Mouse (Mus musculus): ENCODE measurements around the gene Iqce. TPM values are rescaled to one million over a fixed set of nuclear protein-coding genes. Genes with fewer than 3 reads are reported as not detected.

Gene Iqce
- polyA plus RNA-seq (2012; rRNA removed) = 9.6 and 10.3 TPM in 2 replicates

DNA sequence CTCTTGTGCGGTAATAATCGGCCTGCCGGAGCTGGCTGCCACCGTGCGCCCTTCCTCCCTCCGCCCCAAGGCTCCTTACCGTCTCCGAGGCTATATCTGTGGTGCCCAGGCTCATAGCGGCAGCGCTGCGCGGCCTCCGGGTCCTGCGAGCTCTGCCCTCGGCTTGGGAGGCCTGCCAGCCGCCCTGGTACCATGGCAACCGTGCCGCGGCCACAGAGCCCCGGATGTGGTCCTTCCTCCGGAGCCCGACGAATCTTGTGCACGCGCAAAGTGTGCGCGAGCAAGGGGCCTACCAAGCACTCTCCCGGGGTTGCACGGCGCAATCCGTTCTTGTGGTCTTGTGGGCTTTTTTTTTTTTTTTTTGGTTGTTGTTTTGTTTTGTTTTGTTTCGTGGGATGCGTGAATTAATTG, at the start of gene Iqce:
Iqce (minus strand) TSS at position 276 of the 411 bp plus-strand sequence.

DNA sequence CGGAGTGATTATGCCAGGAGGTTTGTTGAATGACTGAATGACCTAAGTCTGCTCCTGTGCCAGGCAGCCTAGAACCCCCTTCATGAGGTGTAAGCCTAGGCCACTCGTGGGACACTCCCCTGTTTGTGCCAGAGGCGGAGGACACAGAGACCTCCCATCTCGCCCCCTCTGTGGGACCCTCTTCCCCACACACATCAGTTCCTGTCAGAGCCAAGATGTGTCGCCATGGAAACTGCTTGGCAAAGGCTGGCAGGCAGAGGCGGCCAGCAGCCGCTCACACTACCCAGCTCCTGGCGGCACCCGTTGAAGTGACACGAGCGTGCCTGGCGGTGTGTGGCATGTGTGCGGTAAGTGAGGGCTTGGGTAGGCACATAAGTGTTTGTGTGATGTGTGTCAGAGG, 21.6 kb upstream of the Iqce start, which contains the start of gene Amz1:
Amz1 (plus strand) TSS at position 306 of the 400 bp plus-strand sequence.

DNA sequence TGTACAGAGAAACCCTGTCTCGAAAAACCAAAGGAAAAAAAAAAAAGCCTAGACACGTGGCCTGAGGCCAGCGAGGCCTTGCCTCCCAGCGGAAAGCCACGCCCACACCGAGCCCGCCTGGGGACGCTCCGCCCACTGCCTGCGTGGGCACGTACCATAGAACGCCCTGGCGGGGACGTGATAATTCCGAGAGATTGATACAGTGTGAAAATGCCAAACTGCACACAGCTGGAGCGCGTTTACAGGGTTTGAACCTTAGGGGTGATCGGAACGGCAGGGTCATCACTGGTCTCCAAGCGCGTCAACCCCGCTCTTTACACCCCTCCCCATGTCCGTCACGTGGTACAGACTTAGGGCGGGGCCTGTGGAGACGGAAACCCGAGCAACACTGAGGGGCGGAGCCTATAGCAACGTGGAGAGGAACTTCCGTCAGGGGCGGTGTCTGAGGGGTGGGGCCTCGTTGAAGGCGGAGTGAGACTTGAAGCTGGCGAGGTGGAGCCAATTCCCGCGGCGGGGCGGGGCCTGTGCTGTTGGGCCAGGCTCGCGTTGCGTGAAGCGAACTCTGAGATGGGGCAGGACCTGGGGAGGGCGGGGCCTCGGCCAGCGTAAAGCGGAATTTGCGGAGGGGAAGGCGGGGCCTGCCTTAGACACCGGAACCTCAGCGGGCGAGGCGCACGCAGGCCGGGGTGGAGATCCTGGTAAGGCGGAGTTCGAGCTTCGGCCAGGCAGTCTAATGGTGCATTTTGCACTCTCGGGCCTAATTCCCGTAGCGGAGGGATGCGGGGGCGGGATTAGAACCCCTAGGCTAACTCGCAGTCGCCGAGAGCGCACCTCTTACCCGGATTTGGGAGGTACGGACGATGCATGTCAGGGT, 2.4 kb upstream of the Iqce start, which contains the start of gene Brat1:
Brat1 (plus strand) TSS at position 634 of the 874 bp plus-strand sequence.

DNA sequence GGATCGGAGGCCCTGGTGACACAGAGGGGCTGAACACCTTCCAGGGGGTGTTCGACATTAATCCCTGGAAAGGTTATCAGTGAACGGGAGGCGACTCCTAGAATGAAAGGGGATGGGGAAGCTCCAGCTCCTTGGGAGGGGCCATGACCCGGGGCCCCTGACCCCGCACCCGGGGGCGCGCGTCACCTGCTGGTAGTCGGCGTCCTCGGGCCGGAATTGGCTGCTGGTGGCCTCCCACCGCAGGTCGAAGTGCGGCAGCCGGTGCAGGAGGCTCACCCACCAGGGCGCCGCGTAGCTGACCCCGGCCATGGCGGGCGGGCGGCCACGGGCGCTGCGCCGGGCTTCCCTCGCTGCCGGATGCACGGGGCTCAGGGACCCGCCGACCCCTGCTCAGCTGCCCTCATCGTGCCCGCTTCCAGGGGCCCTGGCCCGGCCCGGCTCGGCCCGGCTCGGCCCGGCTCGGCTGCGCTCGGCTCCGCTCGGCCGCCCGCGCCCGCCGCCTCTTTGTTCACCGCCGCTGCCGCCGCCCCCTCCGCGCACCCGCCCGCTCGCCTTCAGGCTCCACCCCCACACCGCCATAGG, 53.6 kb downstream of the Iqce start, which contains the start of gene Ttyh3:
Ttyh3 (minus strand) TSS at position 513 of the 582 bp plus-strand sequence.

Other genes starting within 250 kb of the Iqce start
- 27.0 and 27.4 TPM in 2 replicates for gene Chst12, start 196.8 kb downstream of the Iqce start, polyA plus RNA-seq (2012; rRNA removed)
- not detected in 2 replicates for gene Grifin, start 137.3 kb downstream of the Iqce start, polyA plus RNA-seq (2012; rRNA removed)
- 66.8 and 83.1 TPM in 2 replicates for gene Lfng, start 95.1 kb downstream of the Iqce start, polyA plus RNA-seq (2012; rRNA removed)
- 55.3 and 55.5 TPM in 2 replicates for gene Ttyh3, start 53.3 kb downstream of the Iqce start, polyA plus RNA-seq (2012; rRNA removed)
- 27.1 and 30.0 TPM in 2 replicates for gene Brat1, start 2.6 kb upstream of the Iqce start, polyA plus RNA-seq (2012; rRNA removed)
- gene Amz1, start 21.7 kb upstream of the Iqce start, polyA plus RNA-seq (2012; rRNA removed) = 3.8 and 5.5 TPM in 2 replicates
- 51.2 and 61.6 TPM in 2 replicates for gene Gna12, start 128.1 kb upstream of the Iqce start, polyA plus RNA-seq (2012; rRNA removed)